Mouse (Mus musculus) limb, embryonic 14.5 days (tissue): ENCODE measurements around the gene Synpo2. TPM values are rescaled to one million over a fixed set of nuclear protein-coding genes. Genes with fewer than 3 reads are reported as not detected.

ENCODE experiments used
- ATAC-seq: fragments of 200-750 bp; cut with Nextera tagmentation; 2 replicates; pipeline ENCODE4 v1.8.0; 2017; ENCODE audit warnings: low read depth, moderate number of reproducible peaks, moderate TSS enrichment; ENCODE audit not compliant: low FRiP score
- DNase-seq: peaks from one replicate; pipeline ENCODE4 v3.0.0-alpha.2; 2015; ENCODE audit warnings: low spot score
- H3K27ac ChIP-seq: fragments of 300-500 bp; sonication (generic); replicated peaks from 2 replicates; pipeline ENCODE4 v1.5.1; 2014; ENCODE audit warnings: low read depth, mild to moderate bottlenecking, low read length, moderate library complexity, mixed read lengths
- H3K27me3 ChIP-seq: fragments of 300-500 bp; sonication (generic); 2 replicates; pipeline ENCODE4 v1.6.1; 2014; ENCODE audit warnings: low read length, mixed read lengths; ENCODE audit not compliant: control insufficient read depth, insufficient read depth
- H3K36me3 ChIP-seq: fragments of 300-500 bp; sonication (generic); 2 replicates; pipeline ENCODE4 v1.6.1; 2014; ENCODE audit warnings: mild to moderate bottlenecking, low read length, moderate library complexity, mixed read lengths; ENCODE audit not compliant: control insufficient read depth, insufficient read depth
- H3K4me1 ChIP-seq: fragments of 300-500 bp; sonication (generic); 2 replicates; pipeline ENCODE4 v1.6.1; 2014; ENCODE audit warnings: antibody characterized with exemption, low read length, mixed read lengths; ENCODE audit not compliant: control insufficient read depth, insufficient read depth
- H3K4me2 ChIP-seq: fragments of 300-500 bp; sonication (generic); replicated peaks from 2 replicates; pipeline ENCODE4 v1.6.1; 2014; ENCODE audit warnings: low read depth, mild to moderate bottlenecking, low read length, moderate library complexity; ENCODE audit not compliant: severe bottlenecking
- H3K4me3 ChIP-seq: fragments of 300-500 bp; sonication (generic); replicated peaks from 2 replicates; pipeline ENCODE4 v1.5.1; 2014; ENCODE audit warnings: low read length
- H3K9ac ChIP-seq: fragments of 300-500 bp; sonication (generic); 2 replicates; pipeline ENCODE4 v1.6.1; 2014; ENCODE audit warnings: mild to moderate bottlenecking, low read depth, low read length, moderate library complexity; ENCODE audit not compliant: severe bottlenecking
- H3K9me3 ChIP-seq: fragments of 300-500 bp; sonication (generic); 2 replicates; pipeline ENCODE4 v1.6.1; 2016; ENCODE audit warnings: low read length; ENCODE audit not compliant: control insufficient read depth
- POLR2A ChIP-seq: fragments of 200-500 bp; IDR thresholded peaks from 2 replicates; pipeline ENCODE4 v1.8.0; 2012; ENCODE audit warnings: inconsistent platforms, mild to moderate bottlenecking, moderate library complexity, borderline replicate concordance; ENCODE audit not compliant: insufficient read depth, insufficient read length; ENCODE audit errors: extremely low read depth
- WGBS: fragments of 180-500 bp; shearing (Covaris S2); extraction: QIAGEN DNeasy Blood & Tissue Kit; methylation state at CpG from one replicate; pipeline ENCODE4 v1.1.7; 2014; 5-methylcytosine and 5-hydroxymethylcytosine counted together
- polyA plus RNA-seq, 2 experiments: library from polyadenylated mRNA; depleted of rRNA in 1 of 2; stranded (reverse) in 1 of 2; unstranded in 1 of 2; fragments of >200 nt; fragmentation: Nextera tagmentation in 1 of 2; extraction: Ambion mirVana in 1 of 2; gene quantifications; 2 replicates each; pipeline versions ENCODE4 v1.2.1 to v1.2.3; 2012 to 2014

Gene Synpo2
- polyA plus RNA-seq, 2 experiments: 5.4 to 6.8 TPM

- no peak overlapping the region for H3K9ac ChIP-seq
- no peaks in the 10 kb centered on the region for H3K36me3 ChIP-seq
- DNase-seq (no peak), ATAC-seq (no peak)
- H3K4me3 ChIP-seq: no peak overlapping the region
- no peaks in the 10 kb centered on the region for H3K9me3 ChIP-seq
- WGBS: 28% methylated on average over 8 of the region's 8 CpGs
- peaks cover 13% of the 10 kb centered on the region for H3K4me1 ChIP-seq
- H3K27ac ChIP-seq: no peak overlapping the region
- TF ChIP-seq POLR2A: no peak
- no peaks in the 10 kb centered on the region for H3K27me3 ChIP-seq
- H3K4me2 ChIP-seq: no peak overlapping the region
Measured at GRCm38 (mm10) chr3:123179508-123179907, 56.4 kb downstream of the Synpo2 start.

DNA sequence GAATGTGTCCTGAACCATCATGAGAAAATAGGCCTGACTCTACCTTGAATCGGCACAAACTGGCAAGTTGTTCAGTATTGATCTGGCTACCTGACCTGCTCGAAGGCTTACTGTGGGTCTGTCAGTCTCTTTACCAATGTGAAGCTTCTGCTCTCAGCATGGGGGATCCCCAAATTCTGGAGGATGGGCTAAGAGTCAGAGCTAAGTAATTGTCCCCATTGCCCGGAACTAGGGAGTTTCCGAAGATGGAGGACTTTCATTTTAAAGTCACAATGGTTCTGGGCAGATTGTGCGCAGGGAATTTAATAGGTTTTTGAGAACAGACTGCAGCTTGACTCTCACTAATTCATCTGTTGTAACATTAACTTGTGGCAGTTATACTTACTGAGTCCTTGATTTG, 56.9 kb downstream of the Synpo2 start:
- Histone ChIP-seq H3K36me3 (no peaks in the 10 kb centered on the region), H3K27ac (no peak overlapping the region), H3K4me3 (no peak overlapping the region), H3K9ac (no peak overlapping the region), H3K4me2 (no peak overlapping the region), H3K27me3 (no peaks in the 10 kb centered on the region), H3K9me3 (no peaks in the 10 kb centered on the region), H3K4me1 (peaks cover 14% of the 10 kb centered on the region)
- 66% methylated on average over 5 of the region's 5 CpGs for WGBS
- ATAC-seq (no peak), DNase-seq (no peak)
- no peak for TF ChIP-seq POLR2A

DNA sequence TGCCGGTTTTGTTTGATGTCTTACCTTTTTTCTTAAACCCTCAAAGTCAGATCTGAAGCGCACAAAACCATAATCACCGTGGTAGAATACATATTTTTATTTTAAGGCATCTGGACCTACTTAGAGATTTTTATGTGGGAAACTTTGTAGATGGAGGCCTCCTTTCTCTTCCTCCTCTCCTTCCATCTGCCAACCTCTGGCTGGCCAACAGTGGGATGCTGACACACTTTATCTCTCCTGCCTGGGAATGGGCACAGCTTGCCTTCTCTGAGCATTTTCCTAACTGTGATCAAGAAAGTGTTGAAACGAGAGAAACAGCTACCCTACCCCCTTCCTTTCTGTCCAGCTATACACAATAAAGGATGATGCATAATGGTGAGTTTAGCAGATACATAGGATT, 57.5 kb downstream of the Synpo2 start:
- Histone ChIP-seq H3K27me3 (no peaks in the 10 kb centered on the region), H3K9ac (no peak overlapping the region), H3K9me3 (no peaks in the 10 kb centered on the region), H3K4me2 (no peak overlapping the region), H3K4me3 (no peak overlapping the region), H3K36me3 (no peaks in the 10 kb centered on the region), H3K4me1 (peaks cover 16% of the 10 kb centered on the region), H3K27ac (no peak overlapping the region)
- no peak for TF ChIP-seq POLR2A
- ATAC-seq (no peak), DNase-seq (no peak)
- 50% methylated on average over 4 of the region's 4 CpGs for WGBS

DNA sequence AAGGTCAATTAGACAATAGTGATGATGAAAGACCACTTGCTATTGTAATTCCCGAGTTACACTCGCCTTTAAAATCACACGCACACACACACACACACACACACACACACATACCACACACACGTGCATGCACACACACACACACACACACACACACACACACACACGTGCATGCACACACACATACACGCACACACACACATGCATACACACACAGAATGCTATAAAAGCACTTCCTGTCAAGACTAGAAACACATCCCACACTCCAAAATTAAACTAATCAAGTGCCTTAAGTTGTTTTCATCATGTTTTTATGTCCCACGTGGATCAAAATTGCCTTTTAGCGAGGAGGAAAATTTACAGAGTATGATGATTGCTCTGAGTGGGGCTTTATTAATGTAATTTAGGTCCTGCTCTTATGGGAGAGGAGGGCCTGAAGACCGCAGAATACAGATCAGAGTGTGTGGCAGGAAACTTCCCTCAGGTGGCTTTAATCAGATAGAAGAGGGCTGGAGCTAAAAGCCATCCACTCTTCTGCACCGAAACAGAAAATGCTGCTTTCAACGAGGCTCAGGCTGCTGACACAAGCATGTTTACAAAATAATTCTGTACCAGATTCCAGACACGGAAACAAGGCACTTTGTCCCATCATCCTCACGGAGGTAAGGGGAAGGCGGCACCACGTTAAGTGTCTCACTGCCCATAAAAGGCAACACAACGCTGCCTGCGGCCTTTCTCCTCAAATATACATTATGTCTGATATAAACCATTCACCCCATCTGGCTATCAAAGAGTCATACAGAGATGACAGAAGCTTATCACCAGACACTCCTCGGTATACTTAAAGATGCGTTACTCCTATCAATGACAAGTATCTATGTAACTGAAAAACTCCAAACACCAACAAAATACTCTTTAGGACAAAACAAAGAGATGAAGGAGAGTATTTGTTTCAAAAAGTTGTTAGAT, 59.3 kb downstream of the Synpo2 start:
- H3K4me3 ChIP-seq: no peak overlapping the region
- ATAC-seq: no peak
- no peaks in the 10 kb centered on the region for H3K9me3 ChIP-seq
- no peaks in the 10 kb centered on the region for H3K36me3 ChIP-seq
- H3K9ac ChIP-seq: no peak overlapping the region
- DNase-seq: no peak
- no peak for TF ChIP-seq POLR2A
- WGBS: 32% methylated on average over 19 of the region's 19 CpGs
- H3K27me3 ChIP-seq: no peaks in the 10 kb centered on the region
- no peak overlapping the region for H3K4me2 ChIP-seq
- H3K27ac ChIP-seq: peak overlapping the region; percentile 43; the same call in 1 of the 2 replicates
- peaks cover 19% of the 10 kb centered on the region for H3K4me1 ChIP-seq

- H3K4me3 ChIP-seq: no peak overlapping the region
- H3K9me3 ChIP-seq: no peaks in the 10 kb centered on the region
- peaks cover 19% of the 10 kb centered on the region for H3K4me1 ChIP-seq
- TF ChIP-seq POLR2A: no peak
- WGBS: 88% methylated on average over 7 of the region's 7 CpGs
- H3K27me3 ChIP-seq: no peaks in the 10 kb centered on the region
- DNase-seq (no peak), ATAC-seq (no peak)
- H3K36me3 ChIP-seq: no peaks in the 10 kb centered on the region
- no peak overlapping the region for H3K9ac ChIP-seq
- H3K27ac ChIP-seq: no peak overlapping the region
- H3K4me2 ChIP-seq: no peak overlapping the region
Measured at GRCm38 (mm10) chr3:123175142-123175541, 60.8 kb downstream of the Synpo2 start.
